8 mouse cellular contexts compared by ENCODE assay signal in genomic region chr15:85599887-85600695, GRCm38 (mm10). TPM values are rescaled to one million over a fixed set of nuclear protein-coding genes. Genes with fewer than 3 reads are reported as not detected.
A peak's percentile ranks its signal among the peaks of the same experiment; 100 is the strongest.
DNase-seq lines count a peak whose midpoint lies in the region; ATAC-seq and TF ChIP-seq lines count a peak whose summit lies in the region.

No protein-coding gene starts in this region.

- peaks cover 17% of the 10 kb centered on the region for H3K4me1 ChIP-seq in intestine, embryonic 16.5 days (ENCODE audit: control insufficient read depth, insufficient read depth, low read length)
- H3K4me1 ChIP-seq in lung, adult 2 months (ENCODE audit: control insufficient read depth, insufficient read depth, low read length), result peaks cover 17% of the 10 kb centered on the region
- H3K4me1 ChIP-seq in stomach, embryonic 16.5 days (ENCODE audit: control insufficient read depth, insufficient read depth, low read length), result peaks cover 16% of the 10 kb centered on the region

- TF ChIP-seq CTCF in lung, adult 2 months (IDR thresholded peaks at IDR 0.05; ENCODE audit: insufficient read depth, low read length), result no peak

- peak; percentile 55; the same call in 1 of the 2 replicates for TF ChIP-seq POLR2A in lung, adult 2 months (IDR thresholded peaks at IDR 0.05; ENCODE audit: borderline replicate concordance, extremely low read depth, low read depth, low read length)

- H3K9me3 ChIP-seq in intestine, embryonic 16.5 days (ENCODE audit: control insufficient read depth, low read length), result no peaks in the 10 kb centered on the region
- H3K9me3 ChIP-seq in stomach, embryonic 16.5 days (replicated peaks; ENCODE audit: control insufficient read depth, low read length), result no peaks in the 10 kb centered on the region

- 22% methylated on average over 18 of the region's 18 CpGs for WGBS in intestine, embryonic 16.5 days
- WGBS in lung, adult 2 months, result 10% methylated on average over 18 of the region's 18 CpGs
- WGBS in stomach, embryonic 16.5 days, result 10% methylated on average over 17 of the region's 18 CpGs

- no peaks in the 10 kb centered on the region for H3K27me3 ChIP-seq in intestine, embryonic 16.5 days (replicated peaks; ENCODE audit: control insufficient read depth, insufficient read depth, low read length)
- H3K27me3 ChIP-seq in stomach, embryonic 16.5 days (ENCODE audit: control insufficient read depth, insufficient read depth, low read length), result no peaks in the 10 kb centered on the region

- H3K27ac ChIP-seq in intestine, embryonic 16.5 days (ENCODE audit: low read length), result peak overlapping the region; percentile 20
- peak overlapping the region; percentile 72 for H3K27ac ChIP-seq in stomach, embryonic 16.5 days (ENCODE audit: low read length)

- H3K36me3 ChIP-seq in intestine, embryonic 16.5 days (ENCODE audit: control insufficient read depth, insufficient read depth, low read length), result no peaks in the 10 kb centered on the region
- H3K36me3 ChIP-seq in stomach, embryonic 16.5 days (ENCODE audit: control insufficient read depth, insufficient read depth, low read length), result no peaks in the 10 kb centered on the region

- ATAC-seq in granulocyte monocyte progenitor cell, adult 5-6 weeks (replicated peaks; ENCODE audit: poor library complexity, severe bottlenecking), result peak; percentile 36
- peak; percentile 78 for ATAC-seq in intestine, embryonic 16.5 days
- ATAC-seq in stomach, embryonic 16.5 days (ENCODE audit: insufficient read depth, low FRiP score), result peak; percentile 86

- H3K4me2 ChIP-seq in intestine, embryonic 16.5 days (ENCODE audit: low read depth, low read length), result peak overlapping the region; percentile 23; the same call in 1 of the 2 replicates
- peak overlapping the region; percentile 30 for H3K4me2 ChIP-seq in stomach, embryonic 16.5 days (ENCODE audit: low read depth, low read length)

- no peak overlapping the region; the same call in 1 of the 2 replicates for H3K9ac ChIP-seq in intestine, embryonic 16.5 days (ENCODE audit: low read depth, low read length)
- no peak overlapping the region; the same call in 1 of the 2 replicates for H3K9ac ChIP-seq in stomach, embryonic 16.5 days (ENCODE audit: low read length)

- H3K4me3 ChIP-seq in intestine, embryonic 16.5 days (ENCODE audit: low read length), result no peak overlapping the region
- H3K4me3 ChIP-seq in lung, adult 2 months (replicated peaks; ENCODE audit: extremely low read depth, low read depth, low read length), result no peak overlapping the region
- no peak overlapping the region for H3K4me3 ChIP-seq in stomach, embryonic 16.5 days (replicated peaks; ENCODE audit: low read length)

- DNase-seq in cerebellum, postnatal 10 days, result peak; percentile 82 to 85
- no peak for DNase-seq in cerebellum, adult 11 months
- peak; percentile 44 for DNase-seq in thymus, postnatal 14 days
- DNase-seq in thymus, postnatal 4 days, result no peak
- peak; percentile 64 for DNase-seq in lung, adult 2 months

RNA-seq across cellular contexts. Expression of gene Wnt7b, which starts 17.8 kb away (rescaled TPM):
- total RNA-seq in granulocyte monocyte progenitor cell, adult 5-6 weeks (2014; fragmentation: Nextera tagmentation), result not detected in 2 replicates
- not detected in 2 replicates for total RNA-seq in granulocyte monocyte progenitor cell, adult 5-6 weeks (2017)
- polyA plus RNA-seq in intestine, embryonic 16.5 days (2015; fragmentation: Nextera tagmentation; extraction: Ambion mirVana), result 0.66 and 0.71 TPM in 2 replicates
- polyA plus RNA-seq in lung, adult 2 months (2012; rRNA removed), result 7.0 and 13.2 TPM in 2 replicates
- 3.4 and 4.8 TPM in 2 replicates for polyA plus RNA-seq in stomach, embryonic 16.5 days (2015; fragmentation: Nextera tagmentation; extraction: Ambion mirVana)

Comparison
In these comparisons a context has a peak if more than half of its experiments do, and no peak if none do; other contexts are left out.
1. DNase-seq: peak in cerebellum, postnatal 10 days (2 of 2), thymus, postnatal 14 days (single experiment) and lung, adult 2 months (single experiment); none in cerebellum, adult 11 months (single experiment) and thymus, postnatal 4 days (single experiment).
2. ATAC-seq: peak in every context shown above with its lines; median percentile 86 in stomach, embryonic 16.5 days; 78 in intestine, embryonic 16.5 days; 36 in granulocyte monocyte progenitor cell, adult 5-6 weeks.